Mouse (Mus musculus): Measurements from ENCODE around the gene Sox21.

GRCm38 (mm10) chr14:118241416-118241815 lies 4.6 kb upstream of the Sox21 start:
- no peak for TF ChIP-seq CTCF (IDR thresholded peaks at IDR 0.05; ENCODE audit: insufficient read depth, low read depth, low read length)
- TF ChIP-seq POLR2A (IDR thresholded peaks at IDR 0.05; ENCODE audit: insufficient read depth, low read depth, low read length): no peak

Data from olfactory bulb, adult 2 months (tissue).